Mouse (Mus musculus) liver, postnatal 0 days (tissue): ENCODE results near the gene Ankrd44.

Experiments used
- CTCF ChIP-seq: sonication (generic); IDR thresholded peaks from 2 replicates; pipeline ENCODE4 v1.5.1; 2016; ENCODE audit warnings: antibody characterized with exemption, low read depth
- EP300 ChIP-seq: IDR thresholded peaks from 2 replicates; pipeline ENCODE4 v1.6.1; 2016; ENCODE audit warnings: antibody characterized with exemption, low read depth, mild to moderate bottlenecking

DNA sequence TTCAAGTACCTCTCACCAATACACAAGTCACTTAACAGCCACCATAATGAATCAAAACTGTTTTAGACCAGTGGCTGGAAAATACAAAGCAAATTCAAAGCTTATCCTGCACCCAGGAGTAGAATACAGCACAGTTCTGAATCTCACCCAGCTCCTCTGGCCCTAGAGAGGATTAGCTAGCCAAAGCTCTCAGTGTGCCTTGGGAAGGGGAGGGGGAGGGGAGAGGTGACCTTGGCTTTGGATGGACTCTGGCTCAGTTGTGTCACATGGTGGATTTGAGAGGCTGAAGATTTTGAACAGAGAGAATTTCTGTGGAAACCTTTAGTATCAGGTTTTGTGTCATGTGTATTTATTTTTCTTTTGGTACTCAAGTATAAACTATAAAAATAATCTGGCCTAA, 66.3 kb downstream of the Ankrd44 start:
- TF ChIP-seq CTCF (no peak), EP300 (no peak)
